Mouse (Mus musculus) forebrain, embryonic 16.5 days (tissue): ENCODE data around the gene Lrp1. TPM values are rescaled to one million over a fixed set of nuclear protein-coding genes. Genes with fewer than 3 reads are reported as not detected.

Source experiments
- ATAC-seq: fragments of 200-750 bp; cut with Nextera tagmentation; 2 replicates; pipeline ENCODE4 v1.8.0; 2017; ENCODE audit warnings: mild to moderate bottlenecking, moderate library complexity
- H3K27ac ChIP-seq: fragments of 300-500 bp; sonication (generic); 2 replicates; pipeline ENCODE4 v1.5.1; 2014; ENCODE audit warnings: low read length, control low read depth
- H3K27me3 ChIP-seq: fragments of 300-500 bp; sonication (generic); replicated peaks from 2 replicates; pipeline ENCODE4 v1.6.1; 2014; ENCODE audit warnings: low read length; ENCODE audit not compliant: control insufficient read depth, insufficient read depth
- H3K36me3 ChIP-seq: fragments of 300-500 bp; sonication (generic); 2 replicates; pipeline ENCODE4 v1.6.1; 2014; ENCODE audit not compliant: control insufficient read depth, insufficient read depth
- H3K4me1 ChIP-seq: fragments of 300-500 bp; sonication (generic); replicated peaks from 2 replicates; pipeline ENCODE4 v1.6.1; 2014; ENCODE audit warnings: low read length; ENCODE audit not compliant: control insufficient read depth, insufficient read depth
- H3K4me2 ChIP-seq: fragments of 300-500 bp; sonication (generic); 2 replicates; pipeline ENCODE4 v1.6.1; 2014; ENCODE audit warnings: mild to moderate bottlenecking, low read length, control low read depth
- H3K4me3 ChIP-seq: fragments of 300-500 bp; sonication (generic); replicated peaks from 2 replicates; pipeline ENCODE4 v1.5.1; 2014; ENCODE audit warnings: mild to moderate bottlenecking, low read length, control low read depth
- H3K9ac ChIP-seq: fragments of 300-500 bp; sonication (generic); replicated peaks from 2 replicates; pipeline ENCODE4 v1.6.1; 2014; ENCODE audit warnings: low read depth, low read length, control low read depth
- H3K9me3 ChIP-seq: fragments of 300-500 bp; sonication (generic); 2 replicates; pipeline ENCODE4 v1.6.1; 2016; ENCODE audit warnings: low read length; ENCODE audit not compliant: control insufficient read depth
- WGBS: fragments of 180-500 bp; shearing (Covaris S2); extraction: QIAGEN DNeasy Blood & Tissue Kit; methylation state at CpG from one replicate; pipeline ENCODE4 v1.1.7; 2014; 5-methylcytosine and 5-hydroxymethylcytosine counted together
- polyA plus RNA-seq: library from polyadenylated mRNA; unstranded; fragments of >200 nt; fragmentation: Nextera tagmentation; extraction: Ambion mirVana; gene quantifications from 2 replicates; pipeline ENCODE4 v1.2.1, GENCODE M21; 2015

Lrp1 gene
- polyA plus RNA-seq, 1 experiment from 2014 or later: 117 TPM

DNA sequence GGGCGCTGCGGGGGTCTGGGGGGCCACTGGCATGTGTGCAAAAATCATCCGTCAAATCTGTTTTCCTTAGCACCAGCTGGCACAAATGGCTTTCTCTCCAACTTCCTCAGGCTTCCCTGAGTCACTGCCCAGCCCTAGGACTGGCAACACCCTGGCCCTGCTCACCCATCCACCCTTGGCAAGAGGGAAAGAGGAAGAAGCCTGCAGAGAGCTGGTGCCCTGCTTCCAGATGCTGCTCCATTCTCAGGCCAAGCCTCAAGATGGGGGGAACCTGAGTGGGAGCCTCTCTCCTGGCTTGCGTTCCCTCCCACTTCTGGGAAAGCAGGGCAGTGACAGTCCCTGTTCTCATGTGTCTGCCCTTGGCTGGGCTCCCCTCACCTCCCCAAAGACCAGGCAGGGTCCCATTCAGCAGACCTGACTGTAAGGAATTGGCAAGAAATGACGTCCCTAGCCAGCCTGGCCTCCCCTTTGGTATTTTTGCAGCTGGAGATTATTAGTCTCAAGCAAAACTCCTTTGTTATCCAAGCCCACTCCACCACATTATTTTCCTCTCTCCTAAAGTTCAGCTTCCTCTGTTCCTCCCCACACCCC is 23.5 kb downstream of the Lrp1 start:
- H3K9ac ChIP-seq: no peak overlapping the region
- no peak overlapping the region for H3K27ac ChIP-seq
- H3K27me3 ChIP-seq: no peaks in the 10 kb centered on the region
- no peaks in the 10 kb centered on the region for H3K9me3 ChIP-seq
- peaks cover 31% of the 10 kb centered on the region for H3K36me3 ChIP-seq
- H3K4me3 ChIP-seq: no peak overlapping the region
- H3K4me2 ChIP-seq: no peak overlapping the region
- H3K4me1 ChIP-seq: peaks cover 15% of the 10 kb centered on the region
- 77% methylated on average over 5 of the region's 5 CpGs for WGBS
- ATAC-seq: no peak

GRCm38 (mm10) chr10:127596321-127596941 is 24.5 kb downstream of the Lrp1 start:
- peak; percentile 20; the same call in 1 of the 2 replicates for ATAC-seq

GRCm38 (mm10) chr10:127594930-127595715 is 25.8 kb downstream of the Lrp1 start:
- WGBS: 89% methylated on average over 30 of the region's 30 CpGs
- H3K27ac ChIP-seq: no peak overlapping the region
- peaks cover 38% of the 10 kb centered on the region for H3K36me3 ChIP-seq
- H3K4me1 ChIP-seq: peaks cover 15% of the 10 kb centered on the region
- no peak for ATAC-seq
- H3K4me2 ChIP-seq: no peak overlapping the region
- no peaks in the 10 kb centered on the region for H3K9me3 ChIP-seq
- no peak overlapping the region for H3K9ac ChIP-seq
- no peak overlapping the region for H3K4me3 ChIP-seq
- no peaks in the 10 kb centered on the region for H3K27me3 ChIP-seq

More at GRCm38 (mm10) chr10:127596321-127596941, 24.5 kb downstream of the Lrp1 start:
- Histone ChIP-seq H3K27ac (peak overlapping the region; percentile 1; the same call in 1 of the 2 replicates), H3K9me3 (no peaks in the 10 kb centered on the region), H3K36me3 (peaks cover 33% of the 10 kb centered on the region), H3K27me3 (no peaks in the 10 kb centered on the region), H3K9ac (no peak overlapping the region), H3K4me2 (no peak overlapping the region), H3K4me3 (no peak overlapping the region), H3K4me1 (peaks cover 15% of the 10 kb centered on the region)
- WGBS: 40% methylated on average over 7 of the region's 7 CpGs

- Histone ChIP-seq H3K27ac (no peak overlapping the region), H3K36me3 (peaks cover 43% of the 10 kb centered on the region), H3K9me3 (no peaks in the 10 kb centered on the region), H3K27me3 (no peaks in the 10 kb centered on the region), H3K4me3 (no peak overlapping the region), H3K9ac (no peak overlapping the region), H3K4me2 (no peak overlapping the region), H3K4me1 (peaks cover 15% of the 10 kb centered on the region)
- WGBS: 90% methylated on average over 8 of the region's 8 CpGs
- no peak for ATAC-seq
These were observed 26.5 kb downstream of the Lrp1 start for GRCm38 (mm10) chr10:127594405-127594804.

DNA sequence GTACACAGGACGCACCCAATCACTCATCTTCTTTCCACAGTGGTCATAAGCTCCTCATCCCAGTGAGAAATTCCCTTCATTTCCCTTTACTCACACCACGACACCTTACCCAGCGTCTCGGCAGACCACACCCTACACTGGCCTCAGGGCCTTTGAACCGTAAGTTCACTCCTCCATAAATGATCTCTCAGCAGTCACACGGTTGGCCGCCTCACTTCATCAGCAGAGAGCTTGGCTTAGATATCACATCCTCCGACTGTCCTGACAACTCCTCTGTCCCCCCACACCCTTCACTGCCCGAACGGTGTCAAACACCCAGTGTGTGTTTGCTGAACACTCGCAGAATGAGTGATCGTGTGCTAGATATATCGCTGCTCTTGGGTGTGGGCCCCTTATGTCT is 28.1 kb downstream of the Lrp1 start:
- Histone ChIP-seq H3K27ac (no peak overlapping the region), H3K4me2 (no peak overlapping the region), H3K9me3 (no peaks in the 10 kb centered on the region), H3K4me3 (no peak overlapping the region), H3K36me3 (peaks cover 53% of the 10 kb centered on the region), H3K9ac (no peak overlapping the region), H3K27me3 (no peaks in the 10 kb centered on the region), H3K4me1 (peaks cover 15% of the 10 kb centered on the region)
- WGBS: 93% methylated on average over 13 of the region's 13 CpGs
- no peak for ATAC-seq

DNA sequence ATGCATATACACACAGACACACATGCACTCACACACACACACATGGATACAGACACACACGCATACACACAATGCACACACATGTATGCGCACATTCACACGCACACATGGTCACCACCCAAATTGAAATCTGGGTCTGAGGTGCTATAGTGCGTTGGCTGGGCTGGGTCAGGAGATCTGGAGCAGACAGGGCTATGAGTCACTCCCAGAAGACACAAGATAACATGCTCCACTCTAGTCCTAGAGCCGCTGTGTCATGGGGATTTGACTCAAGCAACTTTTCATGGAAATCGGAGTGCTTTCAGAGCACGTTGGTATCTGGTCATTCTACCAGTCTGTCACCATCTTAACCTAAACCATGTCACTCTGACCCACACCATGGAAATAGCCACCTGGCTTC is 28.5 kb downstream of the Lrp1 start:
- Histone ChIP-seq H3K9ac (no peak overlapping the region), H3K9me3 (no peaks in the 10 kb centered on the region), H3K27ac (no peak overlapping the region), H3K36me3 (peaks cover 56% of the 10 kb centered on the region), H3K27me3 (no peaks in the 10 kb centered on the region), H3K4me3 (no peak overlapping the region), H3K4me1 (peaks cover 13% of the 10 kb centered on the region), H3K4me2 (no peak overlapping the region)
- no peak for ATAC-seq
- WGBS: 98% methylated on average over 7 of the region's 7 CpGs

DNA sequence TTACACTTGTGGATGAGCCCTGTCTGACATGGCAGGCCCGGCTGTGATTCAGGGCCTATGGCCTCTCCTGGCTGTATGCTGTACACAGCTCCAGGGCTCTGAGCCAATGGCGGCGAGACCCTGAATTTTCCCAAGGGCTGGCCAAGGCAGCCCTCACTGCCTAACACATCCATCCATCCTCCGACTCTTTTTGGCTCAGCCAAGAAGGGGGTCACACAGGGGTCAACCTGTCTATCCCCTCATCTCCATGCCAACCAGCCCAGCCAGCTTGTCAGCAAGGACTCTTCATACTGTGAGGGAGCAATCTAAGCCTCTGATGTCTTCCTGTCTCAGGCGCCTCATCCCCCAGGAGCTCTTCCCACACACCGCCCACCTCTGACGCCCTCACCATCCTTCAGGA is 29.4 kb downstream of the Lrp1 start:
- H3K9ac ChIP-seq: no peak overlapping the region
- H3K36me3 ChIP-seq: peaks cover 62% of the 10 kb centered on the region
- H3K27ac ChIP-seq: no peak overlapping the region
- no peak overlapping the region for H3K4me2 ChIP-seq
- ATAC-seq: 0 out of 2 replicates have a peak, but pooled peaks have one; percentile 45
- no peak overlapping the region for H3K4me3 ChIP-seq
- 53% methylated on average over 7 of the region's 7 CpGs for WGBS
- H3K4me1 ChIP-seq: peaks cover 6% of the 10 kb centered on the region
- H3K27me3 ChIP-seq: no peaks in the 10 kb centered on the region
- no peaks in the 10 kb centered on the region for H3K9me3 ChIP-seq

DNA sequence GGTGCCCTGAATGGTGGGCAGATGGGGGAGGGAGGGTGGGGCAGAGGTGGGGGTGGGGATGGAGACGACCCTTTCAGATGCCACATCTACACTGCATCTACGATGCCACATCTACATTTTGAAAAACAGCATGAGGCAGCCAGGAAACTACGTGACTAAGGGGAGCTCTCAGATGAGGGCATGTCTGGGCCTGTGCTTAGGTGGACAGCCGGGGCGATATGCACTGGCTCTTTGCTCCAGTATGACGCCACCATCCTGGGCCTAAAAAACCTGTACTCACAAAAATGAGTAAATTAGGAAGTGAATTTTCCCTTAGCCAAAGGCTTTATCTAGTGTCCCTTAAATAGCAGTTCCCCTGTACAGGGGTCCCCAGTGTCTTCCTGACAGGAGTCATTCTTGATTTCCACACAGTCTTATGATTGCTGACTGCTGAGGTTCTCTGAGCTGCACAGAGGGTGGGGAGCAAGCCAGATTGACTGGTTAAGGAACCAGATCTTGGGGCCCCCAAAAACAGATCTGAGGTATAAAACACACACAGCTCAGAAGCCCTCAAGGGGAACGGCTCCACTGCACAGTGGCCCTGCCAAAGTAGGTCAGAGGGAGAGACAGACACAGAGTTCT is 30.0 kb downstream of the Lrp1 start:
- H3K36me3 ChIP-seq: peaks cover 67% of the 10 kb centered on the region
- no peak overlapping the region for H3K9ac ChIP-seq
- no peak overlapping the region for H3K4me3 ChIP-seq
- H3K4me1 ChIP-seq: no peaks in the 10 kb centered on the region; the same call in 1 of the 2 replicates
- ATAC-seq: no peak
- 87% methylated on average over 7 of the region's 7 CpGs for WGBS
- H3K27me3 ChIP-seq: no peaks in the 10 kb centered on the region
- no peak overlapping the region for H3K27ac ChIP-seq
- no peaks in the 10 kb centered on the region for H3K9me3 ChIP-seq
- H3K4me2 ChIP-seq: no peak overlapping the region

DNA sequence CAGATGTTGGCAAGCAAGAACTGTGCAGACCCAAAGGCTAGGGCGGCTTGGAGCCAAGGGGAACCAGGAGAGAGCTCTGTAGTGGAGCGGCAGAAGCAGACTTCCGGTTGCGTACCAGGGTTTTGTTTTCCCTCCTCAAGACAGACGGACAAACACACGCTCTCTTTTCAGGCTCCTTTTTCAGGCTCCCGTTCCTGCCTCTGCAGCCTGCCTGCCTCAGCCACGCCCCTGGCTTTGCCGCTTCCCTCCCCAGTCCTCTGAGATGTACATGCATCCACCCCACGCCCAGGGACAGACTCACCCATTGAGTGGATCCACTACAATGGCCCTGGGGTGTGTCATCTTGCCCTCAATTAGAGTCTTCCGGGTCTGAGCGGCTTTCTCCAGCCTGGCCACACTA is 30.7 kb downstream of the Lrp1 start:
- no peaks in the 10 kb centered on the region for H3K4me1 ChIP-seq
- no peaks in the 10 kb centered on the region for H3K9me3 ChIP-seq
- 86% methylated on average over 12 of the region's 12 CpGs for WGBS

More for the DNA sequence above, 30.7 kb downstream of the Lrp1 start:
- Histone ChIP-seq H3K27me3 (no peaks in the 10 kb centered on the region), H3K9ac (no peak overlapping the region), H3K36me3 (peaks cover 66% of the 10 kb centered on the region), H3K4me2 (no peak overlapping the region), H3K27ac (no peak overlapping the region), H3K4me3 (no peak overlapping the region)
- no peak for ATAC-seq
